Mouse (Mus musculus) cerebellum, postnatal 14 days (tissue): Measurements from ENCODE around the gene Bpifb6.

ENCODE experiments used
- DNase-seq, 2 experiments: peaks; one replicate each; pipeline ENCODE4 v3.0.0; 2021; ENCODE audit warnings: mixed read lengths in 2 of 2

The Bpifb6 gene

DNA sequence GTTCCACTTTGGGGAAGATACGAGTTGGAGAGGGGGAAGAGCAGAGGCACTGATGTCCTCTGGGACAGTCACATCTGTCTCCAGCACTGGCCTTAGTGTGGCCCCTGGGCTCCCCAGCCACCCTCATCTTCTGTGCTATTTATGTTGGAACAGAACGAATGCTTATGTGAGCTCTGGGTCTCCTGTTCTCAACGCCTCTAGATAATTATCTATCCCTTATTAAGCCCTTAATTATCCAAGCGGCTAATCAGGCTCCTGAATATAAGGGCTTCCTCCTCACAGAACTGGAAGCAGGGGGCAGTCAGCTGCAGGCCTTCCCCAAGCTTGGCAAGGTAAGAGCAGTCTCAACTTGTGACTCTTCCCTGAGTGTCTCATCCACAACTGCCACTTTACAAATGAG is at the start of gene Bpifb6:
TSS of gene Bpifb6 (plus strand) at position 301 of the 400 bp plus-strand sequence.
- DNase-seq: no peak

DNA sequence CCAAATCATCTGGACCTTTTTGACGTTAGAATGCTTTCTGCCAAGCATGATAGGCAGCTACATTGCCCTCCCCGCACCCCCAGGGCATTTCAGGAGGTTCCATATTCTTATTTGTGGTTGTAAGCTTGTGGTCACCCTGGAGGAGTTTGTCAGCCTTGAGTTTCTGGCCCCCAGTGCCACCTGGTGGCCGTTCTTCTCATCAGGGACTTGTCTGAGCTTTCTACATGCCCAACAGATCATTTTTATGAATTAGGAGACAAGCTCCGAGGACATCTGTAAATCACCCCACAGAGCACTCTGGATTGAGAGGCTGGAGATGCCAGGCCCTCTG is 49.2 kb upstream of the Bpifb6 start:
- peak; percentile 90 to 91 for DNase-seq

DNA sequence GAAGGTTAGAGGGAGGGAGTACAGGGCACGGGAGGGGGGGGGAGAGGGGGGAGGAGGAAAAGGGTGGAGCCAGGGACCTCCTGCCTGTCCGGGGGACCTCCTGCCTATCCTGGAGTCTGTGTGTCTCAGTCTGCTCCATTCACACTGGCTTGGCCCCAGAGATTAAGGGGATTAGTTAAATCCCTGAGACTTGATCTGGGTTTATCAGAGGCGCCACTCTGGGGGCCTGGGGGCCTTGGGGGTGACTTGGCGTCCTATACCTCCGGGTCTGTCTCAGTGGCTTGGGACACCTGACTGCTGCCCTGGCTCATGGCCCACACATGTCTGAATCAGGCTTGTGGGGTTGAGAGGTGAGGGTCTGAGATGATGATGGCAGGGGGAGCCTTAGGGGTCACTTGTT is 46.6 kb upstream of the Bpifb6 start:
- no peak for DNase-seq

DNA sequence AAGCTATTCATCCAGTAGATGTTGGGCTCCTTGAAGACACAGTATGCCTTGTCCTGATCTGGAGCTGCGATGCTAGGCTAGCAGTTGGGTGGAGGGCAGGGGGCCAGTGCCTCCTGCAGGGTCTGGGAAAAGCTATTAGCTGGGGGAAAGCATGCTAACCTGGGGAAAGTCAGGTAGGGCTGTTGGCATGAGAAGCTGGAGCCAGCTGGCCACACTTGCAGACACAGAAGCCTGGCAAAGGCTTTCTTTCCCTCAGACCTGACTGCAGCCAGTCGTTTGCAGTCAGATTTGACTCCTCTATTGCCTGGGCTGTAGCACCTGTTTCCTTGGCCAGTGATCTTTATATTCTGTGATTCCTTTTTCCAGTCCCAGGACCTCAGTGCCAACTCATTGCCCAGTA is 40.6 kb upstream of the Bpifb6 start:
- peak; percentile 86 to 89 for DNase-seq

DNA sequence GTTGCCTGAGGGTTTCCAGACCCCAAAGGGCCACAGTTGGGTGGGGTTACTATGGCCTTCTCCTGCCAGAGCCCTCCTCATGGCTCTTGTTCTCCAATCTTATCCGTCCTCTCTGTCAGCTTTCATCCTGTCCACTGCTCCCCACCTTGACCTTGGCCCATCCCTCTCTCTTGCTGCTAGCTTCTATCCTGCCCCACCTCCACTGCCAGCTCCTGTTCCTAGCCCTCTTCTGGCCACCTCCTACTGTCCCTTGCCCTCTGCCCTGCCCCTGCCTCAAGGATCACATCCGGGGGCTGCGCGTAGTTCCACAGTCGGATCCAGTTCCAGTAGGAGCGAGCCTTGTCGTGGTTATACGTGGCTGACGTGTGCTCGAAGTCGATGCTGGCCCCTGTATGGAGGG is 39.9 kb upstream of the Bpifb6 start:
- no peak for DNase-seq

DNA sequence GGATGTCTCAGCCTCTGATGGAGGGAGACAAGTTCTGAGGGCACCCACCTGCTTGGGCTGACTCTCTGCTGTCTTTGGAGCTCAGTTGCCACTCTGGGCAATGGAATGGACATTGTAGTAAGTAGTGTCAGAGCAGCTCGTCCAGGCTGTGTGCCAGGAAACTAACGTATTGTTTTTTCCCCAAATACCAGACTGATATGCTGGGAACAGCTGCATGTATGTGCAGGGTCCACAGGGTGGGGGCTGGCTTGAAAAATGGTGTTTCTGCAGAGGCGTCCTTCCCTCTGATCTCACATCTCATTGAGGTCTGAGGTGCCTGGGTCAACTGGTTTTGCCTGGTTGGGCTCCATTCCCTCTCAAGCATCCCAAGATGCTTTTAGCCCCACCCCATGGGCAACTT is 39.5 kb upstream of the Bpifb6 start:
- DNase-seq: no peak

DNA sequence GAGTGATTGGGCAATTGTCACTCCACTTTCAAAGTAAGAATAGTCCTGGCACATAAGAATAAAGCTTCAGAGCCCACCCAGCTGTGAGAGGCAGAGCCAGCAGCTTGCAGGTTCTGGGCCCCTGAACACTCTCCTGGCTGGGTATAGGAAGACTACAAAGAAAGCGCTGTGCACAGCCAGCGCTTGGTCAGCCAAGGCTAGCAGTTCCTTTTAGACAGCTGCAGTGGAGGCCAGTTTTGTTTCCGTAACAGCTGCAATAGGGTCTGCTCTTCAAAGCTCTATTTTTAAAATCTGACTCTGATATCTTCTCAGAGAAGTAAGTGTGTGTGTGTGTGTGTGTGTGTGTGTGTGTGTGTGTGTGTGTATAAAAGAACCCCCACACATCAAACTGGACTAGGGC is 38.2 kb upstream of the Bpifb6 start:
- no peak for DNase-seq

DNA sequence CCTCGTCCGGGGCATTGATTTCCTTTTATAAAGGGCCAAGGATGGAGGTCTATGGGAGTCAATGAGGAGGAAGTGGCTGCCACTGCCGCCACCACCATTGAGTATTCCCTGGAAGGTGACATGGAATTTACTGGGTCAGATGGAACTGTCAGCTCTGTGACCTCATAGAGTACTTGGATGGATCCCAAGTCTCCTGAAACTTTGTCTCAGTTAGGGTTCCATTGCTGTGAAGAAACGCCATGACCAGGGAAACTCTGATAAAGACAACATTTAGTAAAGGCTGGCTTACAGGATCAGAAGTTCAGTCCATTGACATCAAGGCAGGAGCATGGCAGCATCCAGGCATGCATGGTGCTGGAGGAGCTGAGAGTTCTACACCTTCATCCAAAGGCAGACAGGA is 29.2 kb upstream of the Bpifb6 start, which contains the start of gene Sun5:
TSS of gene Sun5 (minus strand) at position 101 of the 400 bp plus-strand sequence.
- DNase-seq: no peak

DNA sequence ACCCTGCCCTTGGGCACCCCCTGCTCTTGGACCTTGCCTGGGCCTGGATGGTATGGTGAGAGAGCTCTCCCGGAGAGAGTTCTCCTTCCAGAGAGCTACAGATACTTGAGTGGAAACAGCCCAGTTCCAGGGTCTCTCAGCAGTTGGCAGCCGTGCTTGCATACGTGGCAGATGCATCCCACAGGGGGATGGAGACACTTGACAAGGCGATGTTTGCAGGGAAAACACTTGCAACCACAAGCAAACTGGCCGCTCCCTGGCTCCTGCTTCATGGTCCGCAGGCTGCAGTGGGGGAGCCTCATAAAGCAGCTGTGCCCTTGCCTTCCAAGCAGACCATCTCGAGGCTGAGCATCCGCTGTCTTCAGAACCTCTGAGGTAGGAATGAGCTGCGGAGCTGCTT is 25.4 kb upstream of the Bpifb6 start, which contains the start of gene Bpifb2:
TSS of gene Bpifb2 (plus strand) at position 301 of the 400 bp plus-strand sequence.
- no peak for DNase-seq

DNA sequence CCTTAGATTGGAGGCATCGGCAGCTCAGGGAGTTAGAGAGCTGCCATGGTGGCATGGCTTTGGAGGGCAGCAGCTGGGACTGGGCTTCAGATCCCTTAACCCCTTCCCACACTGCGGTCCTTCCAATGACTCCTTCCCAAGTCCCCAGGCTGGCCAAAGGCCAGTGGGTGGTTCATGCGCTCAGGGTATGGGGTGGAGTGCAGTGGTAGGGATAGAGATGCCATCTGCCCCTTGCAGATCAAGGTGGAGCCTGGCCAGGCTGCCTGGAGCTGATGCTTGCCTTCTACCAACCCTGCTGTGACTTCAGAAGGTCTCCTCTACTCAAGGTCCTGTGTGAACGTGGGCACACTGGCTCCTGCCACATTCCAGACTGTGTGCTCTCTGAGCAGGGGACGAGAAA is 1.1 kb upstream of the Bpifb6 start:
- DNase-seq: peak; percentile 57 to 60

DNA sequence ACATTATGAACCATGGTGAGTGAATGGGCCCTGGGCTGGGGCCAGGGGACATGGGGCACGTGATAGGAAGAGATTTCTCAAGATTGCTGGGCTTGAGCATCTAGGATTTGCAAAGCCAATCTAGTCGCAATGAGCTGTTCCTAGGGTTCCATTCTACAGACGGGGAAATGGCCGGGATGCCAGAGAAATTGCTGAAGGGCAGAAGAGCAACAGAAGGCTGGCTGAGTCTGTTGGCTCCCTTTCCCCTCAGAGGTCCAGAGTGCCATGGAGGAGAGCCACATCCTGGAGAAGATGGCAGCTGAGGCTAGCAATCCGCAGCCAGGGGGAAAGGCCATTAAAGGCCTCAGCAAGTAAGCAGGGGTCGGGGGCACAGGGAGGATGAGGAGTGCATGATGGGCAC is 2.5 kb downstream of the Bpifb6 start:
- peak; percentile 73 to 84 for DNase-seq

DNA sequence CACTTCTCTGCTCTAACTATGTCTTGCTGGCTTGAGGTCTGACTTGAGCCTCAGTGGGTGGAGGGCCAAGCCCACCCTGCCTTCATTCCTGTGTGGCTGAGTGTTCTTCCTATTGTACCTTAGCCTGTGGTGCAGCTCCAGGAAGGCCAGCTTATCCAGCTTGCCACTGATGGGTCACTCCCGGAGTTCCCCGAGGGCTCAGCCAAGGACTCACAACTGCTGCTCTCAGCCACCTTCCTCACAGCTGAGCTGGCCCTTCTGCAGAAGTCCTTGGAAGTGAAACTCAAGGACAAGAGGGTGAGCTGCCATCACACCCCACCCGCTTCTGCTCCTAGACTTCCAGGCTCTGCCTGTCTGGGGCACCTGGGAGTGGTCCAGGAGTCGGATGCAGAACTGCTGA is 6.4 kb downstream of the Bpifb6 start:
- DNase-seq: no peak

DNA sequence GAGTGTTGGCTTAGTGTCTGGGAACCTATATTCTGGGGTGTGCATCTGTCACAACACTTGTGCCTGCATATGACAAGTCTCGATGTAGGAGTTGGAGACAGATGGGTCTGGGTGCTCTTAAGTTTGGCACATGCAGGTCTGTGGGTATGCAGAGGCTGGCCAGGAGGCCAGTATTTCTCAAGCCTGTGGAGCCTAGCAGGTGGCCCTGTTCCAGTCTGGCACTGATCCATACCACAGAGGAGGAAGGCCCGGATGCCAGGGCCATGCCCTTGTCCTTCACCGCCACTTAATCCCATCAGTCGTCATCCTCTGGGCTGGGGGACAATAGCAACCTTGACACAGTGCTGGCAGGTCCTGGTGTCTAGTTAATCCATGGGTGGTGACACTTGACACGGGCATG is 14.0 kb downstream of the Bpifb6 start:
- DNase-seq: peak in 1 of 2 experiments; percentile 41

DNA sequence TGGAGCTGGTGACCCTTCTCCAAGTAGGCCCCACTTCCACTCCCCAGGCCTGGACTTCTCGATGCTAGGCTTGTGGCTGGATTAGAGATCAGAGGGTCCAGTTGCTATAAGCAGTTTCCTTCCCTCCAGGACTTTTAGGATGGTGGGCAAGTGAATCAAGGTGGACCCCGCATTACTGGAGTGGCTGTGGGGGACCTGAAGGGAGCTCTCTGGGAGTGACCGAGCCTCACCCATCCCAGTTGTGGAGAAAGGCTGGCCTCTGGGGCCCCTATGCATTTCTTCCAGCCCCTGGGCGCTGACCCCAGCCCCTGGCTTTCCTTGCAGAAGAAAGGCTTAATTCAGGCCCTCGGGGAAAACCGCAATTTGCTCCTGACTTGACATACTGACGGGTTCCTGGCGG is 17.7 kb downstream of the Bpifb6 start, which contains the start of gene Bpifb3:
TSS of gene Bpifb3 (plus strand) at position 301 of the 400 bp plus-strand sequence.
- no peak for DNase-seq

DNA sequence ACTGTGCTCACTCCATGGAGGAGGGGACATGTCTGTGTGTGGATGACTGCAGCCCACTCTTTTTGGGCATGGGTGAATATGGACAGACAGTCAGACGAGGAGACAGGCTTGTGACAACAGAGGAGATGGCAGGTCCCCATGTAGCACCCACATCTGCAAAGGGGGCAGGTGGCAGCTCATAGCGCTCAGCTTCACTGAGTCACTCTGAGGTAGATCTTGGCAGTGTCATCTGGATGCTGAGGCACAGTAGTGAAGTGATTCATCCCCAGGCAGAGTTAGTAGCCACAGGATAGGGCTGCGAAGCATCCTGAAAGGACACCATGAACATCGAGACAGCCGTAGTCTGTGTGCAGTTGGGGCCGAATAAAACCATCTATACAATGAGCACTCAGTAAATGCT is 21.1 kb downstream of the Bpifb6 start:
- DNase-seq: no peak

DNA sequence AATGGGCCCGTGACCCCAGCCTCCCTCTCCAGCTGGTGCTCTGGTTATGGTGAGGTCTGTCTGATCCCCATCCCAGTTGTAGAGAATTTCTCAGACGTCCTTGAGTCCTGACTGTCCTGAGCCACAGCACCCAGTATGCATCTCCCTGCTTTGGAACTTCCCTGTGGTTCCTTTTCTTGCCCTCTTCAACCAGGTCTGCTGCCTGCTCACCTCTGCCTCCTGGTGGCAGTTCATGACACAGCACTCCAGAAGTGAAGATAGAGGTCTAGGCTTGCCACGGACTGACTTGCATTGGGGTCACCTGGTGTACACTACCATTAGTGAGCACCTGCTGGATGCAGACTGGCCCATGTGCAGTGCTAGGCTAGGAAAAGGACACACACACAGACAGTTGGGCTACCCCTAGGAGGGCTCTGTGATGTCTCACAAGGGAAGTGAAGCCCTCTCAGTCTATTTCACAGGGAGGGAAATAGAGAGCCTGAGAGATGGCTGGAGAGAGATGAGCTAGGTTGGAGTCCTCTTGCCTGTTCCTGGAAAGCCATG is 29.8 kb downstream of the Bpifb6 start:
- peak; percentile 85 to 91 for DNase-seq

DNA sequence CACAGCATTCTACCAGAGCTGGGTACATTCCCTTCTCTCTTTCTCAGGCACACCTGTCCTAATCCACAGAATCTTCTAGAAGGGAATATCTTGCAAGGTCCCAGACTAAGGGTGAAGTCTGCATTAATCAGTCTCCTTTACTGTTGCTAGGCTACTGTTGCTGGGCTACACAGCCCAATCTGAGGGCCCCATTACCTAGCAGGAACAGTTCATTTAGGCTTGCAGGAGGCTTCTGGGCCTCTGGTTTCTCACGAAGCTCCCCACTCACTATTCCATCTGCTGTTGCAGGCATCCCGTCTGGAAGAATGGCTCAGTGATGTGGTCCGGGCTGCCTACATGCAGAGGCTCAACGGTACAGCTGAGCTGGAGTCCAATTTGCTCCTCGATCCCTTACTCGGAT is 30.9 kb downstream of the Bpifb6 start:
- DNase-seq: no peak

DNA sequence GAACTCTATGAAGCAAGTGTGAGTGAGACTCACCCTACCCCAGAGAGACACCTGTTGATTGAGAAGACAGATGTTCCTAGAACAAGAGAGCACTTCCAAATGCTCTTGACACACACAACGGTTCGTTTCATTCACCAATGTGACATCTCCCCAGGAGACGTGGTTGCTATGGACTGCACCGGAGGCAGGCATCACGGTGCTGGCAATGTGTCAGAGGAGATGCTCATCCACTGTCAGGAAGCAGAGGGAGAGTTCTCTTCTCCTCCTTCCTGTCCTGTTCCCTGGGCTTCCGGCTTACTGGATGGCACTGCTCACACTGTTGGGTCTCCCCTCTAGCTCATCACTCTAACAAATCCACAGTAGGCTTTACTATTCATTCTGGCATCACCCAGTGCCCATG is 33.1 kb downstream of the Bpifb6 start:
- peak; percentile 31 to 57 for DNase-seq

DNA sequence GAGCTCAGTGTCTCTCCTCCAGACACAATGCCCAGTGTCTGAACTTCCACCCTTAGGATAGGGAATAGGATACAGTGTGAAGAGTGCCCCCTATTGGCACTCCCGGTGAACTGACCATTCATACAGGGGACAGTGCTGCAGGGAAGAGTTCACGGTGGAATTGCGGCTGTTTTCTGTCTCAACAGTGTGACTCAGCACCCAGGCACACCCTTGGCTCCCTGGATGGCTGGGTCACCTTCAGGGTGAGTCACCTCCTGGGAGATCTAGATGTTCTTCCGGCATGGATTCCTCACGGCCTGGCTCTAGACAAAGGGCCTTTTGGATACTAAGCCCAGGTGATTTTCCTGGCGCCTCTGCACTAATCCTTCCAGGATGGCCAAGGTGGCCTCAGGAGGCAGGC is 35.2 kb downstream of the Bpifb6 start:
- no peak for DNase-seq

DNA sequence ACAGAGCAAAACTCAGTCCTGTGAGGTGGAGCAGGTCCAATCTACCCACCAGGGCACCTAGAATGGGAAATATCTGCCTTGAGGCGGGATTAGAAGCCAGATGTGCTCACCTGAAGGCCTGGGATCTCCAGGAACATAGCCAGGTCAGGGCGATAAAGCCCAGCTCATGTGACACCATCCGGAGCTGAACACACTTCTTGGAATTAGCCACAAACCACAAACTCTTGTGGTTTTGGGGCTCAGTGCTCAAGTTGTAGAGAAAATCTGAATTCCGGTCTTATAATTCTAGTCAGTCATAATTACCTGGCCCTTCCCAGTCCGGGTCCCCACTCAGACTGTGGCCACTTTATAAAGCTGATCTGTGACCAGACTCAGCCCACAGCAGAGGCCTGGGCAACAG is 37.7 kb downstream of the Bpifb6 start, which contains the start of gene Bpifb4:
TSS of gene Bpifb4 (plus strand) at position 370 of the 400 bp plus-strand sequence.
- DNase-seq: no peak

DNA sequence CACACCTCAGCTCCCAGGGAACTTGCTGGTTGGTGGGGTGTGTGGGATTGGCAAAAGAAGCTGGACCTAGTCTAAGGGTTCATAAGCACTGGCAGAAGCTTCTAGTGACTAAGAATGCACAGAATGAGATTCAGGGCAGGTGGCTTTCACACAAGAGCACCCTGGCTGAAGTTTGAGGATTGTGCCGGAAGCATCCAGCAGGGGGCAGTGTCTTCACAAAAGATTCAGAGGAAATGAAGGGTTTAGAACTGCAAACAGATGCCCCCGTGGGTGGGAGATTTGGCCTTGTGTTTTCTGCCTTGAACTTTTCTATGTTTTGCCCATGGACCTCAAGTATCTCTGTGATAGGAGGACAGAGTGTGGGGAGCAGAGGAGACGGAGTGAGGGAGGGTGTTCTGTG is 43.3 kb downstream of the Bpifb6 start:
- peak; percentile 81 to 87 for DNase-seq

DNA sequence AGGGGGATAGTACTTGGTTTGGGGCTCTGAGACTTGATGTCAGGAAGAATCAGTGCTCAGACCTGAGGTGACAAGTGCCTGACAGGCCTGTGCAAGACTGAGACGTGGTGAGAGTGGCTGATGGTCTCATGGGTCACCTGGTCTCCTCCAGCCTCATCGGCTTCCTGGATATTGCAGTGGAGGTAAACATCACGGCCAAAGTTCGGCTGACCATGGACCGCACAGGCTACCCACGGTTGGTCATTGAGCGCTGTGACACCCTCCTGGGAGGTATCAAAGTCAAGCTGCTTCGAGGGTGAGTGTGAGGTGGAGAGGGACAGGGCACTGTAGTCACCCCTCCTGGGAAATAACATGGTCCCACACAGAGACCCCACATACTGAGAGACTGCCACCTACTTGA is 44.4 kb downstream of the Bpifb6 start:
- DNase-seq: no peak

DNA sequence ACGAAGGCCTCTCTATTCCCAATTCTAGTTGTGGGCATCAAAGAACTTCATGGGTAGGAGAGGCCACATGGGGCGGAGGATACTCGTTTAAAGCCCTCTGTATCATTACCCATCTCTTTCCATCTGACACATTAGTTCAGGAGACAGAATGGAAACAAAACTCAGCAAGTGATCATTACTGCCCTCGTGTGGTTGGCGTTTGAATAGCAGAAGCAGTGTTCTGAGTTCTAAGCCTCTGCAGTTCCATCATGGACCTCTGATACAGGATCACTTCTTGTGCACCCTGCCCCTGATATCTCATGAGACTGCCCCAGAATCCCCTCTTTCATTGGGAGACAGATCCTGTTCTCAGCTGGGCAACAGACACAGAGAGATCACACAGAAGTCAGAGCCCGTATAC is 52.7 kb downstream of the Bpifb6 start:
- DNase-seq: peak; percentile 88 to 92

DNA sequence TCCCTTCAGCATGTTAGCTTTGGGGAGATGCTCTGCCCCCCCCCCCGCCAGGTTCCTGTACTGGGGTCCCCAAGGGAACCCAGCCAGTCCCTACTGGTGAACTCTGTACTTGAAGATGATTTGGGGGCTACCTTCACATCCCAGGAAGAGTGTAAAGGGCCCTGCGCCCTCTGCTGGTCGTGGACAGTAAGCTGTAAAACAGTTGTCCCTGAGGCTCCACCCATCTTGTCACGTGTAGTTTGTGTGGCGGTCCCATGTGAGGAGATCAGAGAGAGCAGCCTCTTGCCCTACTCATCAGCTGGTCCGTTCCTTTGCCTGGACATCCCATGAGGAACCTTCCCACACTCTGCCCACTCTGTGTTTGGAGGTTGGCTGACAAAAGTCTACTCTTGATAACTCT is 53.6 kb downstream of the Bpifb6 start:
- peak; percentile 62 to 82 for DNase-seq
